Mouse (Mus musculus): Measurements from ENCODE around the gene Tmem210.
A peak's percentile ranks its signal among the peaks of the same experiment; 100 is the strongest.

Gene Tmem210

GRCm38 (mm10) chr2:25265897-25266656 lies 21.9 kb upstream of the Tmem210 start:
- DNase-seq (ENCODE audit: low read depth), result no peak

- no peak for DNase-seq (ENCODE audit: low read depth)
Measured at GRCm38 (mm10) chr2:25266720-25267119, 21.2 kb upstream of the Tmem210 start.

DNA sequence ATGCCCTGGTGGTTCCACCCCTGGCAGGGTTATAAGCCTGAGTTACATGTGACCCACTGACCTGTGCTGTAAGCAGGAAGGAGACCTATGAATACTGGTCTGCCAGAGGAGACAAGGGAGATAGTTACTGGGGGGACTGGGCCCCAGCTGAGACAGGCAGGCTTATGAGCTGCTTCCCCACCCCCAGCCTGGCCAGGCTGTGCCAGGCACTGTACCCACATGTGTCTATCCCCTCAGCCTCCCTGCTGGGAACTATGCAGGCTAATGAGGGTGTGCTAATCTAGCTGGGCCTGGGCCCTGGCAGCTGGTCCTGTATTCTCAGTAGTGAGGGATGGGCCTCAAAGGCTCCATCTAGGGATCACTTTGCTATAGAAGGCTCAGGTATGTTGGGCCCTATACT lies 20.7 kb upstream of the Tmem210 start:
- no peak for DNase-seq (ENCODE audit: low read depth)

- DNase-seq (ENCODE audit: low read depth), result no peak
Measured at GRCm38 (mm10) chr2:25267746-25268309, 20.1 kb upstream of the Tmem210 start.

DNA sequence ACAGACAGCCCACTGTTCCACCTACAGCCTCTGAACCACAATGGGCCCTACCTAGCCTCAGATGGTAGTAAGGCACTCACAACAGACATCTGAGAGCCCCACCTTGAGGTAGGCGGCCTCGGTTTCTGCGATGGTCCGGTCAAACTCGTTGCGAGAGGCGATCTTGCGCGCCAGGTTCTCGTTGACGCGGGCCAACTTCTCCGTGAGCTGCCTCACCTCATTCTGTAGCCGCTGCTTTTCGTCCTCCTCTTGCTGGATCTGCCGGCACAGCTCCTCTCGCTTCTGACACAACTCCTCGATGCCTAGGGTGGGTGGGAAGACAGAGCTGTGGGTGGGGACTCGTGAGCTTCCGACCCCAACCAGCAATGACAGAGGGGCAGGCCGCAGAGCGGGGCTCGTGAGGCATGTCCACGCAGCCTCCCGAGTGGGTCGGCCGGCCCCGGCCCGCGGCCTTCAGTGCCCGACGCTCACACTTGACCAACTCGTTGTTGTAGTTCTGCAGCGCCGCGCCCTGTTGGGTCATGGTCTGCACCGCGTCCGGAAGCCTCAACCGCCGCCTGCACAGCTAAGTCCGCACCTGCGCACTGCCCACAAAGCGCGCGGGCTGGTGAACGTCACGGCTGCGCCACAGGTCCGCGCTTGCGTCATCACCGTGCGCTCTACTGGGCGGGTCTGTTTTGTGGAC lies 16.0 kb upstream of the Tmem210 start, which contains the start of the genes Ssna1 and Anapc2:
Gene Ssna1 (minus strand): TSS at position 612 of the 685 bp plus-strand sequence.
Gene Anapc2 (plus strand): TSS at position 652 of the 685 bp plus-strand sequence.
- peak; percentile 98 for DNase-seq (ENCODE audit: low read depth)

GRCm38 (mm10) chr2:25272515-25272914 lies 15.4 kb upstream of the Tmem210 start:
- no peak for DNase-seq (ENCODE audit: low read depth)

GRCm38 (mm10) chr2:25273010-25273409 lies 14.9 kb upstream of the Tmem210 start:
- no peak for DNase-seq (ENCODE audit: low read depth)

DNA sequence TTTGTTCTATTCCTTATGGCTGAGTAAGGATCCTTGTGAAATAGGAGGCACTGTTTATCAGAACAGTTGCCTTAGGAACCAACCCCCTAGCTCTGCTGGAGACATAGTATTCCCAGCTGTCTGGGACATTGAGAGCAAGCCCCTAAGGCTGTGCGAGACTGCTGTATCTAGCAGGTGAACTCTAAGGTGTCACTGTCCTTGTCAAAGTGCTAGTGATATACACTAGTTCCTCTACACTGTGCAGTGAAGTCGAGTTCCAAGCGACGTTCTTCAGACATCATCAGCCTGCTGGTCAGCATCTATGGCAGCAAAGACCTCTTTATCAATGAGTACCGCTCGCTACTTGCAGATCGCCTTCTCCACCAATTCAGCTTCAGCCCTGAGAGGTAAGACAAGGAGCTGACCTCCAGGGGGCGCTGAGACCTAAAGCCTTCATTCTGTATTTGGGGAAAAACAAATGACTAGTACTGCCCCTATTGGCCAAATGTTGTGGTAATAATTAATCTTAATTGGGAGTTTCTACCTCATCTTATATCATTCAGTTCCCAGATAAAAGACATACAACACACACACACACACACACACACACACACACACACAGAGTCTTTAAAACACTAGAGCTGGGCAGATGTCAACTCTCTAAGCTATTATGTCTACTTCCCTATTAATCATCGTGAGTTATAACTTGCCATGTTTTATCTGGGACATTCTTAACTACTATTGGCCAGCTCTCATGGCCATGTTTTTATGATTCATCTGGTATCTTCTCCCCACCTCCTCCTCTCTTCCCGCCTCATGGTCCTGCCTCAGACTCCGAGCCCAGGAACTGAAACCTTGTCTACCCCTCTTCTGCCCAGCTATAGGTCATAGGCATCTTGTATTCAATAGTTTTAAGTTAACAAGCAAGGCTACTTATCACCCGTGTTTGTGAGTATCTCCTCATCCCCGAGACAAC lies 8.7 kb upstream of the Tmem210 start:
- DNase-seq (ENCODE audit: low read depth), result peak; percentile 92

GRCm38 (mm10) chr2:25285551-25285950 lies 2.4 kb upstream of the Tmem210 start:
- no peak for DNase-seq (ENCODE audit: low read depth)

DNA sequence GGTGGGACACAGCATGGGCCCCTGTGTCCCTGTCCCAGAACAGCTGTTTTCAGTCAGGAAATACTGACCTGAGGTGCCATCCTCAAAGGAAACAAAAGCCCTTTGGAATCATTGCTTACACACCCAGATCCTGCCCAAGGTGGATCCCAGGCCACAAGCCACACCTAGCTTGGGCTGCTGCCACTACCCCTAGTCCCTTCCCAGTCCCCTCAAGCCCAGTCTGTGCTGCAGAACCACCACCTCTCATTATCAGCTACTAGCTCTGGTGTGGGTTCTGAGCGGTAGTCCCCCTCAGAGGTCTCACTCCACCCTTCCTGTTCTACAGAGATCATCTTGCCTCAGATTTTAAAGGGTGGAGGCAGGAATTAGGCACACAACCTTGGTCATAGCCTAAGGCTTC lies 1.6 kb upstream of the Tmem210 start:
- no peak for DNase-seq (ENCODE audit: low read depth)

DNA sequence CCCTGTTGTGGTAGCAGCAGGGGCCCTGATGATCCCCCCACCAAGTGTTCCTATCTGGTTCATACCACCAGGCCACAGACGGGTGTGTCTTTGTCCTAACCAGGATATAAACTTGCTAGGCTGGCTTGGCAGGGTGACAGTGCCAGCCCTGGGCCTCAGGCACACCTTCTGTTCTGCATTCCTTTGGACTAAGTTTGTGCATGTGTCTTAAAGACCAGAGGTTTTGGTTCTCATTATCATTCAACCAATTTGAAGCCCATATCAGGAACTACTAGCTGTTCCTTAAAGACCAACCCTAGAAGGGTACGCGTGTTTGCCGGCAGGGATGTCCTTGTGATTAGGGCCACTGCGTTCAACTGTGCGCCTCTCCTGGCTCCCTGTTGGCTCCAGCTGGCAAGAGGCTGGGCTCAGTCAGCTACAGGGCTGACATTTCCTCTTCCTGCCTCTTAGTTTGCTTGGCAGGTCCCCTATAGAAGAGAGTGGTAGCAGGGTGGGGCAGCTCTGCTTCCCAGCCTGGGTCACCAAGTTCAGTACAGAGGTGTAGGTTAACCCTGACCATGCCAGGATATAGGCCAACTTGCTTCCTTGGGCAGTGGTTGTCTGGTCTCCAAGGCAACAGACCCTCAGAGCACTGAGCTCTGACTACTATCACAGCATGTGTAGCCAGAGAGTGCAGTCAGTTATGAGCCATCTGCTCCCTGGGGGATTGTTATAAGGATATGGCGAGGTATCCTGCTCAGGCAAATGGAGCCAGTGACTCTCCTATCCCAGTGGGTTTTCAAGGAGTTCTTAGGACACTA lies 908 bp upstream of the Tmem210 start:
- DNase-seq (ENCODE audit: low read depth), result no peak

GRCm38 (mm10) chr2:25288734-25289345 lies 895 bp downstream of the Tmem210 start:
- DNase-seq (ENCODE audit: low read depth), result no peak

DNA sequence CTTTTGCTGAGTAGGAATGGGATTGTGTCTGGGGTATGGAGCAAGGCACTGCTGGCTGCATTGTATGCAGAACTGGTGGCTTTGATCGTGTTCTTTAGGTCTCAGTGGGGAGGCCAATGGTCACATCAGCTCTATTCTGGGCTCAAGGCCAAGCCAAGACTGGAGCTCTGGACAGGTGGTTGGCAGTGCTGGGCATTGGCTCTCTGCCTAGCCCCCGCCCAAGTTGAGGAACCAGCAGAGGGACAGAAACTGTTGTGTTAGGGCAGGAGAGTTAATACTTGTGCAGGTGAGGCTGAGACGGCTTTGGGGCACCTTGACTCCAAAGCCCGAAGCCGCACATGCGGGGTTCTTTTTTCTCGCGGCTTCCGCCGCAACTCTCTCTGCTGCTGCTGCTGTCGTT lies 1.7 kb downstream of the Tmem210 start, which contains the start of gene Lrrc26:
Gene Lrrc26 (plus strand): TSS at position 265 of the 400 bp plus-strand sequence.
- no peak for DNase-seq (ENCODE audit: low read depth)

DNA sequence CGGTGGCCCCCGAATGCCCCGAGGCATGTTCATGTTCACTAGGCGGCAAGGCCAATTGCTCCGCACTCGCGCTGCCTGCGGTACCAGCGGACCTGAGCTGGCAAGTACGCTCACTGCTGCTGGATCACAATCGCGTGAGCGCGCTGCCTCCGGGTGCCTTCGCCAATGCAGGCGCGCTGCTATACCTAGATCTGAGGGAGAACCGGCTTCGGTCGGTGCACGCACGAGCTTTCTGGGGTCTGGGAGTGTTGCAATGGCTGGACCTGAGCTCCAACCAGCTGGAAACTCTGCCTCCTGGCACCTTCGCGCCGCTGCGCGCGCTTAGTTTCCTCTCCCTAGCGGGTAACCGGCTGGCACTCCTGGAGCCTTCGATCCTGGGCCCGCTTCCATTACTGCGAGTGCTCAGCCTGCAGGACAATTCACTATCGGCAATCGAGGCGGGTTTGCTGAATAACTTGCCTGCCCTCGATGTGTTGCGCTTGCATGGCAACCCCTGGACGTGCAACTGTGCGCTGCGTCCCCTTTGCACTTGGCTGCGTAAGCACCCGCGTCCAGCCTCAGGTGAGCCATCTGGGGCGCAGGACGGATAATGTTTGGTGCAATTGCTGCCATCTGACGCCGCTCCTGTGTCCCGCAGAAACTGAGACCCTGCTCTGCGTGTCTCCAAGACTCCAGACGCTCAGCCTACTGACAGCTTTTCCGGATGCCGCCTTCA lies 2.3 kb downstream of the Tmem210 start:
- DNase-seq (ENCODE audit: low read depth), result no peak

GRCm38 (mm10) chr2:25290816-25291130 lies 2.8 kb downstream of the Tmem210 start:
- DNase-seq (ENCODE audit: low read depth), result no peak

GRCm38 (mm10) chr2:25291184-25292053 lies 3.5 kb downstream of the Tmem210 start:
- DNase-seq (ENCODE audit: low read depth), result no peak

- DNase-seq (ENCODE audit: low read depth), result peak; percentile 36
Measured at GRCm38 (mm10) chr2:25292054-25292544, 4.2 kb downstream of the Tmem210 start.

DNA sequence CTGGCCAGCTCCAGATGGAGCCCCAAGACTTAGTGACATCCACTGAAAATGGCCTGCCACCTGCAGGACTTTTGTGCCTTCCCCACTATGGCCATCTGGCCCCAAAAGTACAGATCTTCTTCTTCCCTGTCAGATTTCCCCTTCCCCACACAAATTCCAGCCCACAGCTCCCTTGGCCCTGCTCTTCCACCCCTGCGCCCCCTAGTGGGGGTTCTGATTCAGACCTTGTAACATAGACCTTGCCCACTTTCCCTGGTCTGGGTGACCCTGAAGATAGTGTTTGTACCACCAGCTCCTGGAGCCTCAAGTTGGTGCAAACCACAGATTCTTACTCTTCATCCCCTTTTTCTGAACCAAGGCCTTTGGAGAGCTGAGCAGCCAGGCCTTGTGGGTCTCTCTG lies 4.9 kb downstream of the Tmem210 start:
- DNase-seq (ENCODE audit: low read depth), result peak; percentile 83

- DNase-seq (ENCODE audit: low read depth), result no peak
Measured at GRCm38 (mm10) chr2:25293706-25294105, 5.8 kb downstream of the Tmem210 start.
